Comparison of ENCODE assay signal across 8 mouse cellular contexts in genomic region chr19:42429410-42429809, GRCm38 (mm10). TPM values are rescaled to one million over a fixed set of nuclear protein-coding genes. Genes with fewer than 3 reads are reported as not detected.
DNase-seq lines count a peak whose midpoint lies in the region; ATAC-seq and TF ChIP-seq lines count a peak whose summit lies in the region.
"Had no signal": no experiment of that assay in that cellular context is flagged by ENCODE, and none has a peak within 500 bp of the region (broad histone marks: within the 10 kb centered on the region; RNA-seq: fewer than 3 reads in every experiment).

No protein-coding gene starts in this region.

- peaks cover 80% of the 10 kb centered on the region for H3K27me3 ChIP-seq in Patski
- peaks cover 41% of the 10 kb centered on the region for H3K27me3 ChIP-seq in lung, postnatal 0 days (replicated peaks; ENCODE audit: insufficient read depth, low read length)

- H3K27ac ChIP-seq in layer of hippocampus, adult 2 months: no peak overlapping the region
- no peak overlapping the region for H3K27ac ChIP-seq in lung, postnatal 0 days (ENCODE audit: low read length)
- H3K27ac ChIP-seq: heart, embryonic 13.5 days had no signal

- H3K4me1 ChIP-seq in lung, postnatal 0 days (ENCODE audit: insufficient read depth, low read depth, low read length): peaks cover 3% of the 10 kb centered on the region; the same call in 1 of the 2 replicates

- CTCF ChIA-PET in Patski (lab: Charles Lee): interaction anchor here (0.8 to 3.5 kb wide), 16 partner anchors 10 to 171 kb away, joined by 3 to 28 read pairs (median 3); no protein-coding TSS in a partner anchor

- in situ Hi-C loops in Patski (cut with MboI; ENCODE audit: low pct_unique_long_range_greater_than_20kb): loop anchor here (5.0 kb wide), 1 partner anchor 112 kb away; no protein-coding TSS in a partner anchor

- TF ChIP-seq EP300 in lung, postnatal 0 days (IDR thresholded peaks at IDR 0.05): no peak

- no peak overlapping the region for H3K4me2 ChIP-seq in lung, postnatal 0 days (replicated peaks; ENCODE audit: low read depth, low read length)
- H3K4me2 ChIP-seq: heart, embryonic 13.5 days had no signal

- H3K36me3 ChIP-seq in lung, postnatal 0 days (ENCODE audit: insufficient read depth, low read length): no peaks in the 10 kb centered on the region
- H3K36me3 ChIP-seq: heart, embryonic 13.5 days had no signal

- peak overlapping the region; percentile 33; the same call in 1 of the 2 replicates for H3K4me3 ChIP-seq in layer of hippocampus, adult 2 months
- H3K4me3 ChIP-seq in lung, postnatal 0 days (ENCODE audit: low read depth, low read length): no peak overlapping the region
- H3K4me3 ChIP-seq: heart, embryonic 13.5 days had no signal

- no peak overlapping the region for H3K9ac ChIP-seq in lung, postnatal 0 days (replicated peaks; ENCODE audit: low read depth)
- H3K9ac ChIP-seq: heart, embryonic 13.5 days had no signal

- 7% methylated on average over 3 of the region's 3 CpGs for WGBS in lung, postnatal 0 days

- peak; percentile 90 for TF ChIP-seq CTCF in layer of hippocampus, adult 2 months (conservative IDR thresholded peaks at IDR 0.05)
- peak; percentile 90 for TF ChIP-seq CTCF in Patski (IDR thresholded peaks at IDR 0.05)
- peak; percentile 65 for TF ChIP-seq CTCF in lung, postnatal 0 days (IDR thresholded peaks at IDR 0.05)

- H3K9me3 ChIP-seq in lung, postnatal 0 days (ENCODE audit: low read length): no peaks in the 10 kb centered on the region
- H3K9me3 ChIP-seq: heart, embryonic 13.5 days had no signal

- peak; percentile 72 to 74 for DNase-seq in layer of hippocampus, adult 2 months (ENCODE audit: low spot score in 2 of 2)
- no peak for DNase-seq in layer of hippocampus, adult 9-11 months
- no peak for DNase-seq in Patski (ENCODE audit: low read depth, low spot score)
- peak; percentile 26 for DNase-seq in c-Kit-positive CD71-positive TER-119-positive erythroid progenitor cells, embryonic 14.5 days (ENCODE audit: low spot score)
- peak; percentile 36 for DNase-seq in heart, postnatal 4 days
- DNase-seq in lung, postnatal 0 days (ENCODE audit: low spot score): peak; percentile 31
- peak; percentile 8 for DNase-seq in skeletal muscle tissue, adult 2 months (ENCODE audit: low read depth, low spot score)

- ATAC-seq in Patski: no peak
- ATAC-seq in lung, postnatal 0 days: no peak

- POLR2A ChIA-PET in Patski (lab: Charles Lee): interaction anchor here (1.0 to 1.3 kb wide), 2 partner anchors 114 to 138 kb away, joined by 3 read pairs; no protein-coding TSS in a partner anchor

RNA-seq across cellular contexts. Expression of gene Crtac1, which starts 2.2 kb away (rescaled TPM):
- total RNA-seq in layer of hippocampus, adult 2 months (2021): 100 to 1,000 TPM in 1 of 2 experiments, 10 to 100 TPM in 1; 83.8 to 104 TPM
- 15.3 TPM for polyA plus RNA-seq in Patski (2021)
- under 1 TPM; 0.29 to 0.52 TPM for total RNA-seq in heart, postnatal 4 days (2021)
- polyA plus RNA-seq in lung, postnatal 0 days (2015; fragmentation: Nextera tagmentation; extraction: Ambion mirVana): 0.38 and 0.44 TPM in 2 replicates

Comparison
In these comparisons a context has a peak if more than half of its experiments do, and no peak if none do; other contexts are left out.
1. DNase-seq: peak in layer of hippocampus, adult 2 months (2 of 2), c-Kit-positive CD71-positive TER-119-positive erythroid progenitor cells, embryonic 14.5 days (single experiment), heart, postnatal 4 days (single experiment), lung, postnatal 0 days (single experiment) and skeletal muscle tissue, adult 2 months (single experiment); none in layer of hippocampus, adult 9-11 months (single experiment) and Patski (single experiment).
2. RNA of gene Crtac1, which starts 2.2 kb away (total RNA-seq): 83.8 to 104 TPM in layer of hippocampus, adult 2 months; 0.29 to 0.52 TPM in heart, postnatal 4 days; every median in the first group is over 10 times any median in the second.
3. Peak in every context shown above with its lines, with median percentiles within 50 percentile points of each other: CTCF ChIP-seq.